Mouse (Mus musculus) limb, embryonic 14.5 days (tissue): ENCODE results near the gene Specc1l. TPM values are rescaled to one million over a fixed set of nuclear protein-coding genes. Genes with fewer than 3 reads are reported as not detected.

ENCODE experiments used
- ATAC-seq: fragments of 200-750 bp; cut with Nextera tagmentation; 2 replicates; pipeline ENCODE4 v1.8.0; 2017; ENCODE audit warnings: low read depth, moderate number of reproducible peaks, moderate TSS enrichment; ENCODE audit not compliant: low FRiP score
- DNase-seq: peaks from one replicate; pipeline ENCODE4 v3.0.0-alpha.2; 2015; ENCODE audit warnings: low spot score
- H3K27ac ChIP-seq: fragments of 300-500 bp; sonication (generic); replicated peaks from 2 replicates; pipeline ENCODE4 v1.5.1; 2014; ENCODE audit warnings: low read depth, mild to moderate bottlenecking, low read length, moderate library complexity, mixed read lengths
- H3K27me3 ChIP-seq: fragments of 300-500 bp; sonication (generic); 2 replicates; pipeline ENCODE4 v1.6.1; 2014; ENCODE audit warnings: low read length, mixed read lengths; ENCODE audit not compliant: control insufficient read depth, insufficient read depth
- H3K36me3 ChIP-seq: fragments of 300-500 bp; sonication (generic); 2 replicates; pipeline ENCODE4 v1.6.1; 2014; ENCODE audit warnings: mild to moderate bottlenecking, low read length, moderate library complexity, mixed read lengths; ENCODE audit not compliant: control insufficient read depth, insufficient read depth
- H3K4me1 ChIP-seq: fragments of 300-500 bp; sonication (generic); 2 replicates; pipeline ENCODE4 v1.6.1; 2014; ENCODE audit warnings: antibody characterized with exemption, low read length, mixed read lengths; ENCODE audit not compliant: control insufficient read depth, insufficient read depth
- H3K4me2 ChIP-seq: fragments of 300-500 bp; sonication (generic); replicated peaks from 2 replicates; pipeline ENCODE4 v1.6.1; 2014; ENCODE audit warnings: low read depth, mild to moderate bottlenecking, low read length, moderate library complexity; ENCODE audit not compliant: severe bottlenecking
- H3K4me3 ChIP-seq: fragments of 300-500 bp; sonication (generic); replicated peaks from 2 replicates; pipeline ENCODE4 v1.5.1; 2014; ENCODE audit warnings: low read length
- H3K9ac ChIP-seq: fragments of 300-500 bp; sonication (generic); 2 replicates; pipeline ENCODE4 v1.6.1; 2014; ENCODE audit warnings: mild to moderate bottlenecking, low read depth, low read length, moderate library complexity; ENCODE audit not compliant: severe bottlenecking
- H3K9me3 ChIP-seq: fragments of 300-500 bp; sonication (generic); 2 replicates; pipeline ENCODE4 v1.6.1; 2016; ENCODE audit warnings: low read length; ENCODE audit not compliant: control insufficient read depth
- POLR2A ChIP-seq: fragments of 200-500 bp; IDR thresholded peaks from 2 replicates; pipeline ENCODE4 v1.8.0; 2012; ENCODE audit warnings: inconsistent platforms, mild to moderate bottlenecking, moderate library complexity, borderline replicate concordance; ENCODE audit not compliant: insufficient read depth, insufficient read length; ENCODE audit errors: extremely low read depth
- WGBS: fragments of 180-500 bp; shearing (Covaris S2); extraction: QIAGEN DNeasy Blood & Tissue Kit; methylation state at CpG from one replicate; pipeline ENCODE4 v1.1.7; 2014; 5-methylcytosine and 5-hydroxymethylcytosine counted together
- polyA plus RNA-seq, 2 experiments: library from polyadenylated mRNA; depleted of rRNA in 1 of 2; stranded (reverse) in 1 of 2; unstranded in 1 of 2; fragments of >200 nt; fragmentation: Nextera tagmentation in 1 of 2; extraction: Ambion mirVana in 1 of 2; gene quantifications; 2 replicates each; pipeline versions ENCODE4 v1.2.1 to v1.2.3; 2012 to 2014

The Specc1l gene
- polyA plus RNA-seq (2012; rRNA removed) (27.7 and 29.1 TPM in 2 replicates), polyA plus RNA-seq (2014; fragmentation: Nextera tagmentation; extraction: Ambion mirVana) (21.4 and 27.2 TPM in 2 replicates)

DNA sequence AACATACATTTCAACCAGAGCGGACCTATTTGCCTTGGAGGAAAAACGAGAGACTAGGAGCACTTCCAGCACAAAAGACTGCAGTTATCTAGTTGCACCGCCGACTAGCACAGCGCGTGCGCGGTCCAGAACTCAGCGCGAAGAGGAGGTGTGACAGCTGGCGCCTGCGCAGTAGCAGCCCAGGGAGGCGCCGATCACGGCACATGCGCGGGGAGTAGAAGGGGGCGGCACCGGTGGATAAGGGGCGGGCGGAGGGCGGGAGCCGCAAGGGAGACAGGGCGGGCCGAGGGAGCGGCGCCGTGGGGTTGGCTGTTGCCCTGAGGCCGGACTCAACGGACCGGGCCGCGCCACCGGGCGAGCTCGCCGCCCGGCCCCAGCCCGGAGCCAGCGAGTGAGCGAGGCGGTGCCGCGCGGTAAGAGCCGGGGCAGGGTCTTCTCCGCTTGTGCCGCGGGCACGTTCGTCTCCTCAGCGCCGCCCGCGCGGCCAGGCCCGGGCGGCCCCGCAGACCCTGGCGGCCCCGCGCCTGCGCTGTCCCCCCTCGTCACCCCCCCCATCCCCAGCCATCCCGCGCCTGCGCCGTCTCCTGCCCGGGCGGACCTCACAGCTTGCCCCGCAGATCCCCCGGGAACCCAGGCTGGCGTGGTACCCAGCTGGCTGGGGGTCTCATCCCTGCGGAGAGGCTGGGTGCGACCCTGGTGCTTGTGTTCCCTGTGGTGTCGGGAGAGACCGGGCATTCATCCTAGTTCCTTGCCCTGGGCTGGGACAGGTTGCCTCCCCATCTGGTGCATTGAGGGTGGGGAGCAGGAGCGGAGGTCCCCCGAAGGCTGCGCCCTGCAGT lies at the start of gene Specc1l:
Gene Specc1l (plus strand): TSS at position 267 of the 839 bp plus-strand sequence.
- H3K27me3 ChIP-seq: no peaks in the 10 kb centered on the region
- H3K4me2 ChIP-seq: peak within 1 kb of the TSS; percentile 66
- ATAC-seq: peak; percentile 99
- H3K4me1 ChIP-seq: peaks cover 6% of the 10 kb centered on the region; the same call in 1 of the 2 replicates
- TF ChIP-seq POLR2A: peak; percentile 50; the same call in 1 of the 2 replicates
- H3K4me3 ChIP-seq: peak within 1 kb of the TSS; percentile 81
- DNase-seq: peak; percentile 96
- H3K9me3 ChIP-seq: no peaks in the 10 kb centered on the region
- 0 out of 2 replicates have a peak, but pooled peaks cover 3% of the 10 kb centered on the region for H3K36me3 ChIP-seq
- H3K27ac ChIP-seq: peak within 1 kb of the TSS; percentile 98
- peak within 1 kb of the TSS; percentile 95 for H3K9ac ChIP-seq
- under 1% methylated on average over 39 of the region's 80 CpGs for WGBS

DNA sequence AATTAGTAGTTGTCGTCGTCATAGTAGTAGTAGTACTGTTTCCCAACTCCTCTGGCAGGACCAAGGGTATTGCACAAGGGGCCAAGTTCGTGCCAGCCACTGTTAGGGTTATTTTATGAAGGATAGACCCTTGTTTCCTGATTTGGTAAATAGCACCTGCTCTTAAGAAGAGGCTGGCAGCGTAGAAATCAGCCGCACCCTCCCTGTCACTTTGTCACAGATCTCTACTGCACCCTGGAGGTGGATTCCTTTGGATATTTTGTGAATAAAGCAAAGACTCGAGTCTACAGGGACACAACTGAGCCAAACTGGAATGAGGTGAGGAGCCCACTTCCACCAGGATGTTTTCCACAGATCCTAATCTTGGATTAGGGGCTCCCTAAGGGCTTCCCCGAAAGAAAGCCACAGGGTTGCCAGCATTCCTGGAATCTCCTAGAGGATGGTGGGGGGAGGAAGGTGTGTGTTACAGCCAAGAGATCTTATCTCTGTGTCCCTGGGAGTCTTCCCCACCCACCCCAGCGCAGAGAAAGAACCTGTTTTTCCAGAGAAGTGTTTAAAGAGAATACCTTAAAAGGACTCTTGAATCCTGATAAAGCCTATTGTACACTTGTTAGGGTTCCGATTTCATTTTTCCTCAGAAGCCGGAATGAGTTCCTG lies 45.9 kb upstream of the Specc1l start:
- no peak for TF ChIP-seq POLR2A
- H3K27ac ChIP-seq: no peak overlapping the region

GRCm38 (mm10) chr10:75166601-75167000 lies 45.3 kb upstream of the Specc1l start:
- Histone ChIP-seq H3K27me3 (no peaks in the 10 kb centered on the region), H3K27ac (no peak overlapping the region), H3K4me1 (no peaks in the 10 kb centered on the region), H3K36me3 (peaks cover 65% of the 10 kb centered on the region), H3K9ac (no peak overlapping the region), H3K9me3 (no peaks in the 10 kb centered on the region), H3K4me3 (no peak overlapping the region), H3K4me2 (no peak overlapping the region)
- DNase-seq (no peak), ATAC-seq (no peak)
- TF ChIP-seq POLR2A: no peak
- 88% methylated on average over 4 of the region's 4 CpGs for WGBS

More for the DNA sequence above, 45.9 kb upstream of the Specc1l start:
- DNase-seq (no peak), ATAC-seq (no peak)
- H3K4me1 ChIP-seq: no peaks in the 10 kb centered on the region
- H3K4me3 ChIP-seq: no peak overlapping the region
- H3K36me3 ChIP-seq: peaks cover 60% of the 10 kb centered on the region
- no peak overlapping the region for H3K9ac ChIP-seq
- H3K4me2 ChIP-seq: no peak overlapping the region
- no peaks in the 10 kb centered on the region for H3K27me3 ChIP-seq
- no peaks in the 10 kb centered on the region for H3K9me3 ChIP-seq
- WGBS: 78% methylated on average over 10 of the region's 10 CpGs

GRCm38 (mm10) chr10:75170207-75170850 lies 41.5 kb upstream of the Specc1l start:
- no peak overlapping the region for H3K27ac ChIP-seq
- ATAC-seq (no peak), DNase-seq (no peak)
- WGBS: 73% methylated on average over 12 of the region's 12 CpGs
- no peak overlapping the region for H3K4me2 ChIP-seq
- H3K36me3 ChIP-seq: peaks cover 61% of the 10 kb centered on the region
- H3K9me3 ChIP-seq: no peaks in the 10 kb centered on the region
- no peak overlapping the region for H3K9ac ChIP-seq
- H3K27me3 ChIP-seq: no peaks in the 10 kb centered on the region
- no peak for TF ChIP-seq POLR2A
- H3K4me3 ChIP-seq: no peak overlapping the region
- H3K4me1 ChIP-seq: no peaks in the 10 kb centered on the region

DNA sequence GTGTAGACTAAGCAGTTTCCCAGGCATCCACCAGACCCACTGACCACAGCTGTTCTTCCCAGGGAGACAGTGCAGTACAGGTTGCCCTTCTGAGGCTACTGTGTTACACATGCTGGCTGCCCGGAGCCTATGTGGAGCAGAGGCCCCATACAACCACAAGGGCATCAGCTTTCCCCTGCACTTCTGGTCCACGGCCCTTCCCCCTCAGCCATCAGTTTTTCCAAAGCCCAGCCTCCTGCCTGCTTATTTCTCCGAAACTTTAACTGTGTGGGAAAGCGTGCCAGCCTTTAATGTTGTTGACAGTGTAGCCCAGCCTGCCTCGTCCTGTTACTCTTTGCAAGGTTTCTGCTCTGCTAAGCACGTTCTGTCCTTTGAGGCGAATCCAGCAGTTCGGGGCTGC lies 38.8 kb upstream of the Specc1l start:
- Histone ChIP-seq H3K27me3 (no peaks in the 10 kb centered on the region), H3K27ac (no peak overlapping the region; the same call in 1 of the 2 replicates), H3K9me3 (no peaks in the 10 kb centered on the region), H3K4me2 (no peak overlapping the region), H3K4me1 (no peaks in the 10 kb centered on the region), H3K4me3 (no peak overlapping the region), H3K9ac (no peak overlapping the region), H3K36me3 (peaks cover 76% of the 10 kb centered on the region)
- 0 out of 2 replicates have a peak, but pooled peaks have one; percentile 32 for ATAC-seq
- WGBS: 78% methylated on average over 8 of the region's 8 CpGs
- no peak for TF ChIP-seq POLR2A
- DNase-seq: no peak
